Mouse (Mus musculus): Measurements from ENCODE around the gene Zscan10.

The Zscan10 gene

GRCm38 (mm10) chr17:23600641-23601622 lies at the start of gene Zscan10:
Gene Zscan10 (plus strand): TSS chr17:23600856.
- no peak for ATAC-seq (ENCODE audit: insufficient number of reproducible peaks, low FRiP score, low TSS enrichment)

GRCm38 (mm10) chr17:23550856-23551255 lies 49.8 kb upstream of the Zscan10 start:
- ATAC-seq (ENCODE audit: insufficient number of reproducible peaks, low FRiP score, low TSS enrichment): no peak

GRCm38 (mm10) chr17:23551416-23551815 lies 49.2 kb upstream of the Zscan10 start:
- ATAC-seq (ENCODE audit: insufficient number of reproducible peaks, low FRiP score, low TSS enrichment): no peak

- no peak for ATAC-seq (ENCODE audit: insufficient number of reproducible peaks, low FRiP score, low TSS enrichment)
Observed at GRCm38 (mm10) chr17:23551963-23552362, 48.7 kb upstream of the Zscan10 start.

GRCm38 (mm10) chr17:23552896-23553633 lies 47.6 kb upstream of the Zscan10 start:
- ATAC-seq (ENCODE audit: insufficient number of reproducible peaks, low FRiP score, low TSS enrichment): no peak

- no peak for ATAC-seq (ENCODE audit: insufficient number of reproducible peaks, low FRiP score, low TSS enrichment)
Observed at GRCm38 (mm10) chr17:23553634-23554120, 47.0 kb upstream of the Zscan10 start.

- no peak for ATAC-seq (ENCODE audit: insufficient number of reproducible peaks, low FRiP score, low TSS enrichment)
Observed at GRCm38 (mm10) chr17:23554321-23554720, 46.3 kb upstream of the Zscan10 start.

- no peak for ATAC-seq (ENCODE audit: insufficient number of reproducible peaks, low FRiP score, low TSS enrichment)
Observed at GRCm38 (mm10) chr17:23555243-23555916, 45.3 kb upstream of the Zscan10 start.

- no peak for ATAC-seq (ENCODE audit: insufficient number of reproducible peaks, low FRiP score, low TSS enrichment)
Observed at GRCm38 (mm10) chr17:23559767-23560166, 40.9 kb upstream of the Zscan10 start.

GRCm38 (mm10) chr17:23563595-23564367 lies 36.9 kb upstream of the Zscan10 start, which contains the start of gene Zfp213:
Gene Zfp213 (minus strand): TSS chr17:23564238.
- ATAC-seq (ENCODE audit: insufficient number of reproducible peaks, low FRiP score, low TSS enrichment): peak; percentile 94

- ATAC-seq (ENCODE audit: insufficient number of reproducible peaks, low FRiP score, low TSS enrichment): no peak; the same call in 1 of the 2 replicates
Observed at GRCm38 (mm10) chr17:23564368-23564715, 36.3 kb upstream of the Zscan10 start.

- no peak for ATAC-seq (ENCODE audit: insufficient number of reproducible peaks, low FRiP score, low TSS enrichment)
Observed at GRCm38 (mm10) chr17:23566787-23567186, 33.9 kb upstream of the Zscan10 start.

- ATAC-seq (ENCODE audit: insufficient number of reproducible peaks, low FRiP score, low TSS enrichment): no peak
Observed at GRCm38 (mm10) chr17:23568370-23568769, 32.3 kb upstream of the Zscan10 start.

- ATAC-seq (ENCODE audit: insufficient number of reproducible peaks, low FRiP score, low TSS enrichment): no peak
Observed at GRCm38 (mm10) chr17:23570017-23570416, 30.6 kb upstream of the Zscan10 start.

GRCm38 (mm10) chr17:23571084-23571483 lies 29.6 kb upstream of the Zscan10 start:
- no peak for ATAC-seq (ENCODE audit: insufficient number of reproducible peaks, low FRiP score, low TSS enrichment)

GRCm38 (mm10) chr17:23572059-23572458 lies 28.6 kb upstream of the Zscan10 start:
- ATAC-seq (ENCODE audit: insufficient number of reproducible peaks, low FRiP score, low TSS enrichment): no peak

- no peak for ATAC-seq (ENCODE audit: insufficient number of reproducible peaks, low FRiP score, low TSS enrichment)
Observed at GRCm38 (mm10) chr17:23574130-23574529, 26.5 kb upstream of the Zscan10 start.

GRCm38 (mm10) chr17:23575951-23576552 lies 24.6 kb upstream of the Zscan10 start:
- ATAC-seq (ENCODE audit: insufficient number of reproducible peaks, low FRiP score, low TSS enrichment): no peak

- ATAC-seq (ENCODE audit: insufficient number of reproducible peaks, low FRiP score, low TSS enrichment): no peak
Observed at GRCm38 (mm10) chr17:23584786-23585185, 15.9 kb upstream of the Zscan10 start.

Measured in cerebellum, adult (tissue).